Mouse (Mus musculus) lung, postnatal 0 days (tissue): ENCODE data around the gene Klhdc8a.

ENCODE experiments used
- CTCF ChIP-seq: IDR thresholded peaks from 2 replicates; pipeline ENCODE4 v1.5.1; 2016; ENCODE audit warnings: antibody characterized with exemption, mild to moderate bottlenecking
- EP300 ChIP-seq: IDR thresholded peaks from 2 replicates; pipeline ENCODE4 v1.6.1; 2016; ENCODE audit warnings: antibody characterized with exemption, mild to moderate bottlenecking, control low read depth

GRCm38 (mm10) chr1:132265211-132265859 is 33.1 kb upstream of the Klhdc8a start:
- TF ChIP-seq CTCF (no peak), EP300 (no peak)
